Mouse (Mus musculus) midbrain, embryonic 14.5 days (tissue): ENCODE measurements at regions not wholly inside any gene's neighbourhood (a gene's known extent, or its start where the extent isn't known, plus 50 kb on each side); places are given as distances from the start of the nearest gene placed in this dataset.

Experiments
- ATAC-seq: fragments of 200-750 bp; cut with Nextera tagmentation; 2 replicates; pipeline ENCODE4 v1.8.0; 2017; ENCODE audit warnings: moderate number of reproducible peaks, moderate library complexity; ENCODE audit not compliant: low FRiP score, low TSS enrichment
- DNase-seq: peaks from one replicate; pipeline ENCODE4 v3.0.0-alpha.2; 2015
- H3K27ac ChIP-seq: fragments of 300-500 bp; sonication (generic); replicated peaks from 2 replicates; pipeline ENCODE4 v1.5.1; 2014; ENCODE audit warnings: mild to moderate bottlenecking, low read depth, low read length, moderate library complexity
- H3K27me3 ChIP-seq: fragments of 300-500 bp; sonication (generic); 2 replicates; pipeline ENCODE4 v1.6.1; 2014; ENCODE audit warnings: low read length, control low read depth, mixed read lengths; ENCODE audit not compliant: control insufficient read depth, insufficient read depth
- H3K36me3 ChIP-seq: fragments of 300-500 bp; sonication (generic); 2 replicates; pipeline ENCODE4 v1.6.1; 2014; ENCODE audit warnings: low read length, control low read depth; ENCODE audit not compliant: control insufficient read depth, insufficient read depth
- H3K4me1 ChIP-seq: fragments of 300-500 bp; sonication (generic); 2 replicates; pipeline ENCODE4 v1.6.1; 2014; ENCODE audit warnings: mild to moderate bottlenecking, antibody characterized with exemption, low read length, control low read depth; ENCODE audit not compliant: control insufficient read depth, insufficient read depth
- H3K4me2 ChIP-seq: fragments of 300-500 bp; sonication (generic); 2 replicates; pipeline ENCODE4 v1.6.1; 2014; ENCODE audit warnings: mild to moderate bottlenecking, low read length, moderate library complexity
- H3K4me3 ChIP-seq: fragments of 300-500 bp; sonication (generic); replicated peaks from 2 replicates; pipeline ENCODE4 v1.5.1; 2014; ENCODE audit warnings: low read depth, low read length
- H3K9ac ChIP-seq: fragments of 300-500 bp; sonication (generic); replicated peaks from 2 replicates; pipeline ENCODE4 v1.6.1; 2014; ENCODE audit warnings: mild to moderate bottlenecking, low read length, moderate library complexity
- H3K9me3 ChIP-seq: fragments of 300-500 bp; sonication (generic); 2 replicates; pipeline ENCODE4 v1.6.1; 2016; ENCODE audit warnings: low read length, control low read depth, mixed read lengths; ENCODE audit not compliant: control insufficient read depth
- WGBS: fragments of 180-500 bp; shearing (Covaris S2); extraction: QIAGEN DNeasy Blood & Tissue Kit; methylation state at CpG from one replicate; pipeline ENCODE4 v1.1.7; 2014; 5-methylcytosine and 5-hydroxymethylcytosine counted together

DNA sequence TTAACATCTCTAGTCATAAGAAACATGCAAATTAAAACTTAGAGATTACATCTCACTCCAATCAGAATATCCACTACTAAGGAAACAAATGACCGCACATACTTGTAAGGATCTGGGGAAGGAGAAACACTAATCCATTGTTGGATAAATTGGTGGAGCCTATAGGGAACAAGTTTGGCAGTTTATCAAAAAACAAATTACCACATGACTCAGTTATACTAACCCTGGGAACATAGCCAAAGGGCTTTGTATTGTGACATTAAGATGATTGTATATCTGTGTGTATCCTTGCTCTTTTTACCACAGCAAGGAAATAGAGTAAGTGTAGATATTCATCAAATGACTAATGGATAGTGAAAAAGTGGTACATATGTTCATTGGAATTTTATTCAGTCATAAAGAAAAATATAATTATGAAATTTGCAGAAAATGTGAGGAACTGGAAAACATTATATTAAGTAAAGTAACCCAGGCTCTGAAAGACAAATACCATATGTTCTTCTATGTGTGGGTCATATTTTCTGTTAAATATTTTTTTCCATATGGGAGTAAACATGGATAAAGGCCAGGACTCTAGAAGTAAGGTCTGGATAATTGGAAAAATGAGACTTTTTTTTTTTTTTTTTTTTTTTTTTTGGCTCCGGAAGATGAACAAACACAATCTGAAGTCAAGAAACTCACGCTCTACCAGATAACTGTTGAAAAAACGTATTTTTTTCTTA, 430.6 kb downstream of the Dmac1 start:
- peak; percentile 9 for DNase-seq
- 89% methylated on average over 4 of the region's 4 CpGs for WGBS

DNA sequence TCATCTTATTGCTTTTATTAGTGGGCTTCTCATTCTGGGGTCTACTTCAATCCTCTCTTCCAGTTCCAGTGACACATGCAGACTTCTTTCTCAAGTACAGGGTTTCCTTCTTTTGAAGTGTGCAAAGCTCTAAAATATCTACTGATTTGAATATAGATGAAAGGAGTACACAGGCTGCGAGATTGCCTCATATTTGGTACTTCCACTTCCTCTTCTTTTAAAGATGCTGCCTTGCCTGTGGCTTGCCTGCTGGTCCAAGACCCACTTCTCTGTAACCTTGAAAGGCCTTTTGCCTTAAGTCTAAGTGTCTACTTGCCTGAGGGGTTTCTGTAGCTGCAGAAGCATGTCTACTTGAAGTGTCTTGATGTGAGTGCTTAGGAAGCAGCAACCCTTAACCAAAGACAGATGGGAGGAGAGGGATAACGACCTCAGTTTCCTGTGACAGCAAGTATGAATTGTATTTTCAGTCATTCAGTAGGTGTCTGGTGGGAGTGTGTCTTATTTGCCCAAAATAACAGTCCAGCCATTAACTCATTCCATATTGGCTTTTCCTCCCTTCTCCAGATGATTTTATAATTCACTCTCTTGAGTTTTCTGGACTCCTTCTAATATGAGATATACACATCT, 479.8 kb downstream of the Dmac1 start:
- Histone ChIP-seq H3K27ac (no peak overlapping the region), H3K27me3 (no peaks in the 10 kb centered on the region), H3K4me2 (no peak overlapping the region), H3K9ac (no peak overlapping the region), H3K9me3 (no peaks in the 10 kb centered on the region), H3K4me3 (no peak overlapping the region), H3K4me1 (no peaks in the 10 kb centered on the region), H3K36me3 (no peaks in the 10 kb centered on the region)
- WGBS, result 70% methylated on average over 2 of the region's 2 CpGs
- DNase-seq (no peak), ATAC-seq (no peak)

More for the DNA sequence above, 430.6 kb downstream of the Dmac1 start:
- Histone ChIP-seq H3K4me2 (no peak overlapping the region), H3K4me3 (no peak overlapping the region), H3K36me3 (no peaks in the 10 kb centered on the region), H3K27me3 (no peaks in the 10 kb centered on the region), H3K9ac (no peak overlapping the region), H3K4me1 (no peaks in the 10 kb centered on the region), H3K9me3 (no peaks in the 10 kb centered on the region), H3K27ac (no peak overlapping the region)
- ATAC-seq, result no peak

GRCm38 (mm10) chr4:74797456-74797855, 480.6 kb downstream of the Dmac1 start:
- Histone ChIP-seq H3K9ac (no peak overlapping the region), H3K9me3 (no peaks in the 10 kb centered on the region), H3K4me3 (no peak overlapping the region), H3K4me1 (no peaks in the 10 kb centered on the region), H3K4me2 (no peak overlapping the region), H3K27ac (no peak overlapping the region), H3K27me3 (no peaks in the 10 kb centered on the region), H3K36me3 (no peaks in the 10 kb centered on the region)
- WGBS, result 91% methylated on average over 2 of the region's 2 CpGs
- DNase-seq, result no peak
- no peak for ATAC-seq

GRCm38 (mm10) chr4:74796676-74797075, 481.4 kb downstream of the Dmac1 start:
- H3K9ac ChIP-seq, result no peak overlapping the region
- H3K27me3 ChIP-seq, result no peaks in the 10 kb centered on the region
- no peak overlapping the region for H3K27ac ChIP-seq
- ATAC-seq (no peak), DNase-seq (peak; percentile 37)
- no peak overlapping the region for H3K4me2 ChIP-seq
- no peaks in the 10 kb centered on the region for H3K36me3 ChIP-seq
- no peaks in the 10 kb centered on the region for H3K9me3 ChIP-seq
- no peaks in the 10 kb centered on the region for H3K4me1 ChIP-seq
- H3K4me3 ChIP-seq, result no peak overlapping the region

DNA sequence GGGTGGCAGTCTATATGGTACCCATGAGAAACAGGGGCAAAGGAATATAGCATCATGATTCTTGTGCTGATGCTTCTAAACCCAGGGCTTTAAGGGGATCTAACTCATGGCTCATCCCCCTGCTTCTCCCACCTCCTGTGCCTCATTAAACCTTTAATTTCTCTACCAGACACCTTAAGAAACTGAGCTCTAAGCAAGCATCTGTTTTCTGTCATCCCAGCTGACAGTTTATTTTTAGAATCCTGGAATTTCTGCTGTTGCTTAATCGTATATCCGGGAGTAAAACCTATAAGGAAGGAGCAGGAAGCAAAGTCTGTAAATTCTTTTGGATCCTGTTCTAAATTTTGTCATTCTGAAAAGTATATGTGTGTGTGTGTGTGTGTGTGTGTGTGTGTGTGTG, 505.7 kb downstream of the Kdm4c start:
- Histone ChIP-seq H3K9ac (no peak overlapping the region), H3K9me3 (no peaks in the 10 kb centered on the region), H3K4me1 (no peaks in the 10 kb centered on the region), H3K4me2 (no peak overlapping the region), H3K27ac (no peak overlapping the region), H3K27me3 (no peaks in the 10 kb centered on the region), H3K4me3 (no peak overlapping the region), H3K36me3 (no peaks in the 10 kb centered on the region)
- no peak for DNase-seq
- ATAC-seq, result no peak
- 91% methylated on average over 2 of the region's 2 CpGs for WGBS

GRCm38 (mm10) chr4:74739642-74740041, 497.3 kb downstream of the Kdm4c start:
- H3K4me1 ChIP-seq, result no peaks in the 10 kb centered on the region
- DNase-seq, result peak; percentile 1
- no peak overlapping the region for H3K4me2 ChIP-seq
- no peak overlapping the region for H3K9ac ChIP-seq
- no peaks in the 10 kb centered on the region for H3K27me3 ChIP-seq
- no peak overlapping the region for H3K4me3 ChIP-seq
- H3K36me3 ChIP-seq, result no peaks in the 10 kb centered on the region
- no peak for ATAC-seq
- H3K27ac ChIP-seq, result no peak overlapping the region
- 0 out of 2 replicates have a peak, but pooled peaks cover 3% of the 10 kb centered on the region for H3K9me3 ChIP-seq
- WGBS, result 69% methylated on average over 2 of the region's 2 CpGs
